Mouse (Mus musculus): ENCODE data around the gene Katnal1.

DNA sequence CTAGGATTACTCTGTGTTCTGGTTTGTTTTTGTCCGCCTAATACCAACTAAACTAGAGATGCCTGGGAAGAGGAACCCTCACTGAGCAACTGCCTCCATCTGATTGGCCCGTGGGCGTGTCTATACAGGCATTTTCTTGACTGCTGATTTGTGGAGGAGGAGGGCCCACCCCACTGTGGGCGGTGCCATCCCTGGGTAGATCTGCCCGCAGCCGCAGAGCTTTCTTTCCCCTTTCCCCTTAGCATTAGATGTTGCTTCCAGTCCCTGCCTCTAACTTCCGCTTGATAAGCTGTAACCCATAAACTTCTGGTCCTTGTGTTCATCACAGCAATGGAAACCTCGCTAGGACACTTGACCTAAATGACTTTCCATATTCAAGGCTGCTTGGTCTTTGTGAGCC is 92.1 kb downstream of the Katnal1 start:
- TF ChIP-seq GATA1 (IDR thresholded peaks at IDR 0.05; ENCODE audit: borderline replicate concordance, low read length) (no peak), FLI1 (IDR thresholded peaks at IDR 0.05; ENCODE audit: low read length) (no peak)
